Mouse (Mus musculus) left cerebral cortex, adult 2 months (tissue): ENCODE data around the gene Tk1. TPM values are rescaled to one million over a fixed set of nuclear protein-coding genes. Genes with fewer than 3 reads are reported as not detected.

Experiments used
- DNase-seq, 2 experiments: peaks; one replicate each; pipeline ENCODE4 v3.0.0; 2021 to 2022; ENCODE audit warnings: low spot score in 2 of 2, mixed read lengths in 1 of 2; ENCODE audit errors: extremely low spot score in 1 of 2
- H3K27ac ChIP-seq: fragments of 200-600 bp; 2 replicates; pipeline ENCODE4 v1.8.1; 2022
- H3K4me3 ChIP-seq: fragments of 200-600 bp; 2 replicates; pipeline ENCODE4 v1.8.1; 2022
- CTCF ChIP-seq: fragments of 200-600 bp; IDR thresholded peaks from 2 replicates; pipeline ENCODE4 v1.8.1; 2022; ENCODE audit warnings: antibody characterized with exemption, mild to moderate bottlenecking, moderate library complexity
- intact Hi-C: fragments of 180-260 bp; cut with DNase I; formaldehyde crosslinking; loops from one replicate; pipeline ENCODE4 v1.15.1; 2025
- total RNA-seq, 2 experiments: library from RNA; stranded (reverse); gene quantifications; 2 replicates each; pipeline ENCODE4 v1.2.3; 2021

Gene Tk1
- total RNA-seq, 2 experiments from 2014 or later, result 0.81 to 1.0 TPM

DNA sequence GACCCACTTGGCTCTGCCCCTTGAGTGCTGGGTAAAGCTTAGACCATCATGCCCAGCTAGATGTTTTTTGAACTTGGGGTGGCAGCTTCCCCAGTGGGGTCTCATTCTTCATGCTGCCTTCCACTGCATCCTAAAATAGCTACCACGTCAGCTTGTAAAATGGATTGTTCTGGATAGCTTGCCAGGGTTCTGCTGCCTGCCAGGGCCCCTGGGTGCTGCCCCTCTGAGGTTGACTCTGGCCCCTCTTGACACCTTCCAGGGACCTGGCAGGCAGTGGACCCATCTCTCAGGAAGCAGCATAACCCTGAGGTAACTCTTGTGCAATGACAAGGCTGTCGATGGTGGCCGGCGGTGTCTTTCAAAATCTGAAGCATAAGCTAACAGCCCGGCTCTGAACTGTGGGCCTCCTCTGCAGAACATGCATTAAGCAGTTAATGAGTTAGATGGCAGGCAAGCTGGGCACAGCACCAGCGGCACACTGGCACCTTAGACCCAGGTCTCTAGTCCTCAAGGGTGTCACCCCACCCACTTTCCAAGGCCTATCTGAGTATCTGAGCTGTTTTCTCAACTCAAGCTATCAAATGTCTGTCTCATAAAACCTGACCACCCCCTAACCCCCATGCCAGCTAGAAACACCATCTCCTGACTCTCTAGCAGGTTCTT, 11.1 kb downstream of the Tk1 start:
- intact Hi-C loops, result no loop called here
- TF ChIP-seq CTCF, result no peak
- DNase-seq, result no peak
- Histone ChIP-seq H3K4me3 (no peak overlapping the region), H3K27ac (no peak overlapping the region)

- Histone ChIP-seq H3K27ac (no peak overlapping the region), H3K4me3 (no peak overlapping the region)
- no peak for TF ChIP-seq CTCF
- intact Hi-C loops, result no loop called here
- no peak for DNase-seq
These were observed 12.0 kb downstream of the Tk1 start for GRCm38 (mm10) chr11:117813867-117814266.

- peak; percentile 53 to 64 for DNase-seq
- intact Hi-C loops, result no loop called here
- peak overlapping the region; percentile 63; the same call in 1 of the 2 replicates for H3K27ac ChIP-seq
- peak overlapping the region; percentile 77 for H3K4me3 ChIP-seq
- TF ChIP-seq CTCF, result peak; percentile 47
These were observed 15.4 kb downstream of the Tk1 start for GRCm38 (mm10) chr11:117810401-117811046.

GRCm38 (mm10) chr11:117809407-117810311, 16.2 kb downstream of the Tk1 start, which contains the start of the genes Gm20708 and Syngr2:
Gene Gm20708 (plus strand): TSS chr11:117809668.
Gene Syngr2 (plus strand): TSS chr11:117809668.
- DNase-seq, result peak; percentile 43 to 57
- TF ChIP-seq CTCF, result no peak
- peak within 1 kb of the TSS; percentile 77 for H3K4me3 ChIP-seq
- peak within 1 kb of the TSS; percentile 63 for H3K27ac ChIP-seq
- intact Hi-C loops, result no loop called here

GRCm38 (mm10) chr11:117806781-117807180, 19.1 kb downstream of the Tk1 start:
- H3K4me3 ChIP-seq, result no peak overlapping the region
- no peak for TF ChIP-seq CTCF
- intact Hi-C loops, result no loop called here
- no peak overlapping the region for H3K27ac ChIP-seq
- DNase-seq, result no peak

- Histone ChIP-seq H3K27ac (no peak overlapping the region), H3K4me3 (no peak overlapping the region)
- intact Hi-C loops, result no loop called here
- TF ChIP-seq CTCF, result no peak
- DNase-seq, result no peak
These were observed 22.7 kb downstream of the Tk1 start for GRCm38 (mm10) chr11:117803166-117803688.

GRCm38 (mm10) chr11:117801650-117802049, 24.2 kb downstream of the Tk1 start:
- DNase-seq, result no peak
- intact Hi-C loops, result no loop called here
- H3K4me3 ChIP-seq, result no peak overlapping the region
- no peak overlapping the region for H3K27ac ChIP-seq
- TF ChIP-seq CTCF, result no peak

DNA sequence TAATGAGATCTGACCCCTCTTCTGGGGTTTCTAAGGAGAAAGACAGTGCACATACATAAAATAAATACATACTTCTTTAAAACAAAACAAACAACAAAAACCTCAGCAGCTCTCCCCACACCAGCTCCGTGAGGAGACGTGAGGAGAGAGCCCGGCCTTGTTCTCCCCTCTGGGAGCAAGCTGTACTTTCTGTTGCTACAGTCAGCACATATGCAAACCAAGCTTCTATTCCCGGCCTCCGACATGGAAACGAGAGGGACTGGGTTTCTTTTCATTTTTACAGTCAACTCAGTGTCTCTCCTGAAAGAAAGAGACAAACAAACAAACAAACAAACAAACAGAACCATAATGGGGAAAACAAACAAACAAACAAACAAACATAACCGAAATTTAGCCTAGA, 25.9 kb downstream of the Tk1 start:
- no peak for DNase-seq
- Histone ChIP-seq H3K27ac (no peak overlapping the region), H3K4me3 (no peak overlapping the region)
- intact Hi-C loops, result no loop called here
- no peak for TF ChIP-seq CTCF

DNA sequence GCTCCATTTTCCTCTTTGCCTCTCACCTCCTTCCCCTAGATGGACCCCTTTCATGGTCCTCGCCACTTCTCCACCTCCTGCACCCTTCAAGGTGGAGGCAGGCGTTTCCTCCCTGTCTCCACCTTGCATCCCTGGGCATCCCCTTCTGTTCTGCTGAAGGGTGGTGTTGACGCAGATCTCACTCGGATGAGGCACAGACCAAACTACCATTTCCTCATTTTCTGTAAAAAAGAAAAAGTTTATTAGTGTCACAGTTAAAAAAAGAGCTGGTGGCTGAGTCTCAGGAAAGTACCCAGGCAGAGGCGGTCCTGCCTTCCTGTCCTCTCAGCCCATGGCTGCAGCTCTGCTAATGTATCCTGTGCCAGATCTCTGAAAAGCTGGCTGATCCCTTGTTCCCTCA, 26.7 kb downstream of the Tk1 start:
- no peak overlapping the region for H3K27ac ChIP-seq
- DNase-seq, result no peak
- TF ChIP-seq CTCF, result no peak
- intact Hi-C loops, result no loop called here
- no peak overlapping the region for H3K4me3 ChIP-seq

GRCm38 (mm10) chr11:117798160-117798541, 27.7 kb downstream of the Tk1 start:
- Histone ChIP-seq H3K27ac (no peak overlapping the region), H3K4me3 (no peak overlapping the region)
- intact Hi-C loops, result no loop called here
- TF ChIP-seq CTCF, result no peak
- DNase-seq, result no peak

- no peak within 1 kb of the TSS for H3K4me3 ChIP-seq
- DNase-seq, result no peak
- intact Hi-C loops, result no loop called here
- no peak for TF ChIP-seq CTCF
- no peak within 1 kb of the TSS for H3K27ac ChIP-seq
These were observed 28.3 kb downstream of the Tk1 start, which contains the start of gene 6030468B19Rik for GRCm38 (mm10) chr11:117797511-117798159. Gene 6030468B19Rik (plus strand): TSS chr11:117797660.
